Mouse (Mus musculus): ENCODE results near the gene Sugt1. TPM values are rescaled to one million over a fixed set of nuclear protein-coding genes. Genes with fewer than 3 reads are reported as not detected.

The Sugt1 gene
- total RNA-seq, 2 experiments from 2014 or later = 70.4 to 72.2 TPM

DNA sequence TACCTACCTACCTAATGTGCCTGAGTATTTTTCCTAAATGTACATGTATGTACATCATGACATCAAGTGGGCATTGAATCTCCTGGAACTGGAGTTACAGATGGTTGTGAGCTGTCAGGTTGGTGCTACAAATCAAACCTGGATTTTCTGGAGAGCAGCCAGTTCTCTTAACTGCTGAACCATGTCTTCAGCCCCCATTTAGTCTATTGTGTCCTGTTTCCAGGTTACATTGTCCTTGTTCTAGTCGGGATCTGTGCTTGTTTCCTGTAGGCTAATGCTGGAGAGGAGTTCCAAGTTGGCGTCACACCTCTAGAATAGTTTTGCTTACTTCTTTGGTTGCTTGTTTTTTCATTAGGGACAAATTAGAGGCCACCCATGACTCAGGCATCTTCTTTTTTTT is 18.4 kb downstream of the Sugt1 start:
- intact Hi-C loops (cut with DNase I) = no loop called here
- peak in 1 of 2 experiments; percentile 14 for DNase-seq

GRCm38 (mm10) chr14:79606392-79606791 is 18.9 kb downstream of the Sugt1 start:
- no peak for DNase-seq
- intact Hi-C loops (cut with DNase I) = no loop called here

- intact Hi-C loops (cut with DNase I) = no loop called here
- no peak for DNase-seq
These were observed 19.4 kb downstream of the Sugt1 start for GRCm38 (mm10) chr14:79606867-79607266.

DNA sequence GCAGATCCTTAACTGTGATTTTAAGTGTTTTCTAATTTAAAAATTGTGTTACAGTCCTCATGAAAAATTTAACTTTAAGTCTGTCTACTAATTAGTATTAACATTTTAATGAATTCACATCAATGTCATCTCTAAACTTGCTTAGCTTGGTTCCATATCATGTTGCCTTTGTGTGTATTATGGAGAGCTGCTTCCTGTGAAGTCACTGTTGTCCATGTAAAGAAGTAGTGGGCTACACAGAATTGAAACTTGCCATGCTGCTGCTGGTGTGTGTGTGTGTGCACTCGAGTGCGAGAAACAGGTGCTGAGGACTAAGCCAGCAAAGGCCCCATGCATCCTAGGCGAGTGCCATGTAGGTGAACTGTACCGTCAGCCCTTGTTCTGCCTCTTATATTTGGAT is 19.9 kb downstream of the Sugt1 start:
- intact Hi-C loops (cut with DNase I) = no loop called here
- DNase-seq = no peak

- no peak for DNase-seq
- intact Hi-C loops (cut with DNase I) = no loop called here
These were observed 20.8 kb downstream of the Sugt1 start for GRCm38 (mm10) chr14:79608286-79608685.

GRCm38 (mm10) chr14:79617121-79617828 is 29.8 kb downstream of the Sugt1 start:
- no peak for DNase-seq
- intact Hi-C loops (cut with DNase I) = loop anchor here (2.0 to 10.0 kb wide), 3 partner anchors 45 to 298 kb away; partner anchors contain the start of gene Cnmd

DNA sequence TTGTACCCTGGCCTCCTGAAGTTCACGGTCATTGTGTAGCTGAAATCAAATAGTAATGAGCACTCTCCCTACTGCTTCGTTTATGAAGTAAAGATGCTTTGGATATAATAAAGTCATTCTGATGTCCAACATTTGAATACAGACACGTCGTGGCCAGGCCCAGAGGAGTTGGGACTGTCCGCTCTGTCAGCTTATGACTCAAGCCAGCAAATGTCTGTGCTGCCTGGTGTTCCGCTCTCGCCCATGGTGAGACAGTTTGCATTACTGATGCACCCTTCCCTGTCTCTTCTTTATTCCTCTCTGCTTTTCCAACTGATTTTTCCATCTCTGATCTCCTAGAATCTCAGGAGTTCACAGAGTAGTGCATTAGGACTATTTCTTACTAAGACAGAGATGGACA is 32.3 kb downstream of the Sugt1 start:
- intact Hi-C loops (cut with DNase I) = loop anchor here (5.0 to 10.0 kb wide), 2 partner anchors 42 to 295 kb away; partner anchors contain the start of gene Cnmd
- no peak for DNase-seq

GRCm38 (mm10) chr14:79621143-79621542 is 33.7 kb downstream of the Sugt1 start:
- intact Hi-C loops (cut with DNase I) = no loop called here
- no peak for DNase-seq

DNA sequence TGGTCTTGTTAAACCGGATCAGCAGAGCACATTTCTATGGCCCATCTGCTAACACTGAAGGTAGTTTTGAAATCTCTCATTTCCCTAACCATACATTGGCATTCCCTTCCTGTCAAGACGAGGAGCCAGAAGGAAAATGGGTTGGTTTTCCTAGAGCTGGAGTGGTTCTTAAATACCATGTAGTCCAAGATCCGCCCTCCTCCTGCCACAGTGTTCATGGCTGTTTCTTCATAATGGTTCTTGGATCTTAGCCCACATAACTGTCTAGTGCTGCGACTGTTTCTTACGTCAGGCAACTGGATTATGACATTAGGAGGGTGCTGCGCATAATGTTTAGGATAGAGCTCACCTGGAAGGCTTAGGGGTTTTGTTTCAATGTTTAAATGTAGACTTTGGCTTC is 44.8 kb downstream of the Sugt1 start:
- intact Hi-C loops (cut with DNase I) = no loop called here
- DNase-seq = no peak

DNA sequence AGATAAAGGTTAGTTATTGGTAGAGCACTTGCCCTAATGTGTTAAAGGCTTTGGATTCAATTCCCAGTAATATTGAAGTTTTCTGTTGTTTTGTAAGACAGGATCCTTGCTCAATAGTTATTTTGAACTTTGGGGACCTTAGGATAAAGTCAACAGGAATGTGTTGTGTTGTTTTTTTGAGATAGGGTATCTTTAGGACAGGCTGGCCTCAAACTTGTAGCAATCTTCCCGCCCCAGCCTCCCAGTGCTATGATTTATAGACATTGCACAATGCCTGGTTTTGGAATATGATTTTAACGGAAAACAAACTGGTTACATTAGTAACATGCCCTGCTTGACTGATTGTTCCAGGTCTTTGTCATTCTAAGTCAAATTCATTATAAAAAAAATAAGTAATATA is 45.7 kb downstream of the Sugt1 start:
- DNase-seq = no peak
- intact Hi-C loops (cut with DNase I) = no loop called here

- intact Hi-C loops (cut with DNase I) = no loop called here
- no peak for DNase-seq
These were observed 49.3 kb downstream of the Sugt1 start for GRCm38 (mm10) chr14:79636814-79637213.

DNA sequence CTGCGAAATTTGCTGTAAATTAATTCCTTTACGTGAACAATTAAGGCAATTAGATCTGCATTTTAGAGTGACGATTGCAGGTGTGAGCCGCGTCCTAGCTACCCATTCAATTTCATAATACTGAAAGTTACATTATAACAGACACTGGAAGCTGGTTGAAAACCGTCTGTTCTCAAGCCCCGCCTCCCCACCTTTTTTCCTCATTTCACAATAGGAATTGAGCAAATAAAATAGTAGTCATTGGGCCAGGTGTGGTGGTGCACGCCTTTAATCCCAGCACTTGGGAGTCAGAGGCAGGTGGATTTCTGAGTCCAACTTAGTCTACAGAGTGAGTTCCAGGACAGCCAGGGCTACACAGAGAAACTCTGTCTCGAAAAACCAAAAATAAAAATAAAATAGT is 54.6 kb downstream of the Sugt1 start:
- no peak for DNase-seq
- intact Hi-C loops (cut with DNase I) = no loop called here

DNA sequence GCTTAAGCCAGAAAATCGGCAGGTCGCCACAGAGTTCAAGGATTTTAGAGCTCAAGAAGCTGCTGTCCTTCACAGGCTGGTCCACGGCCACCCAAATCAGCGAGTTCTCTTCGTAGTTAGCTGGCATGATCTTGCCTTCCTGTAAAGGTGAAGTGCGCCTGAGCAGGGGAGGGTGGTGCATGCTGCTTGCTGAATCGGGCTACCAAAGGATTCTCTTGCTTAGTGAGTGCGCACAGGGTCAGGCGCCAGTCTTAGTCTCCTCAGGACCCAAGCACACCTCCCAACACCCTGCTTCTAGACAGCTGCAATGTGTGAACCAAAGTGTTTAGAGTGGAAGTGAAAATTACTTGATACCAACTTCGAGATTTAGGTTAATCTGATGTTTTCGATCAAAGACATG is 57.9 kb downstream of the Sugt1 start:
- intact Hi-C loops (cut with DNase I) = no loop called here
- DNase-seq = no peak

DNA sequence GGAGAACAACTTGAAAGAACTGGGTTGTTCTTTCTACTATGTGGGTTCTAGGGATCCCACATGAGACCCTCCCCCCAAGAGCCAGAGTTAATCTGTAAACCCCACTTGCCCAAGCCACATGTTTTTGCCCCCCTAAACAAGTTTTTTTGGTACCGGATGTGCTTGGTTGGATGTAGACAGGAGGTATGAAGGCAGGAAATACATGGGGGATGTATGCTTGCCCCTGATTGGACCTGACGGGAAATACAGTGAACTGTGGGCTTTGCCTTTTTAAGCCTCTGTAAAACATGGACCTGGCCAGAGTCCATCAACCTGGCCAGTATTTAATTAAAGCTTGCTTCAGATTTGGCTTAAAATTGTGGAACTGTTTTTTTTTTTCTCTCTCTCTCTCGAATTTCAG is 62.2 kb downstream of the Sugt1 start:
- no peak for DNase-seq
- intact Hi-C loops (cut with DNase I) = no loop called here

DNA sequence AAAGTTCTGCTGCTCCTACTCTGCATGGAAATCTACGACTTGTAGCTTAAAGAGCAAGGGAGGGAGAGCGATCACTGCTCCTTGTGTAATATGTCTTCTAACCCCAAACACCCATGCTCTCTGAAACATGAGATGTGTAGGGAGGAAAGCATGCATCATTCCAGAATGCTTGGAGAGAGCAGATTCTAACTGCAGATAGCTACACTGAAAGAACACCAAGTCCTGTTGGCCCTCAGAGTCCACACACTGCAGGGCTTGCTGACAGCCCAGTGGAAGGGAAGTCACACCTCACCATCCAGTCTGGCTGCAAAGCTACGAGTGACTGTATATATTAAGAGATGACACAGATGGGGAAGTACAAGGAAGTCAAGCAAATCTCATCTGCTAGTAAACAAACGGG is 65.2 kb downstream of the Sugt1 start:
- DNase-seq = no peak
- intact Hi-C loops (cut with DNase I) = no loop called here

DNA sequence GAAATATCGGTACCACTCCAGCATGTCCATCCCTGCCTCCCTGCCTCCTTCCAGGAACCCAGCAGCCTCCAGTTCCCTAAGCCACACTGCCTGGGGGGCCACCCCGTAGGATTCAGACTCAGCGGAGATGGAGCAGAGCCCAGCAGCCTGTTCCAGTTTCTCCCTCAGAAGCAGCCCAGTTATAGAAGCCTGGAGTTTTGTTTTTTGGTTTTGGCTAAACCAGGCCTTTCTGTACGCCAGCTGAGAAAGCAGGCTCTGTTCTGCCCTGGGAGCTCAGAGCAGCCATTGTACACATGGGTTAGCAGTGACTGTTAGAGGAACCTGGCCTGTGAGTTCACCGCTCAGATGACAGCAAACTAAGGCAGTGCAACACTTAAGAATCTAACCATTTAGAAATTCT is 70.8 kb downstream of the Sugt1 start:
- intact Hi-C loops (cut with DNase I) = no loop called here
- peak; percentile 37 to 38 for DNase-seq

- intact Hi-C loops (cut with DNase I) = no loop called here
- no peak for DNase-seq
These were observed 71.4 kb downstream of the Sugt1 start for GRCm38 (mm10) chr14:79658748-79659508.

DNA sequence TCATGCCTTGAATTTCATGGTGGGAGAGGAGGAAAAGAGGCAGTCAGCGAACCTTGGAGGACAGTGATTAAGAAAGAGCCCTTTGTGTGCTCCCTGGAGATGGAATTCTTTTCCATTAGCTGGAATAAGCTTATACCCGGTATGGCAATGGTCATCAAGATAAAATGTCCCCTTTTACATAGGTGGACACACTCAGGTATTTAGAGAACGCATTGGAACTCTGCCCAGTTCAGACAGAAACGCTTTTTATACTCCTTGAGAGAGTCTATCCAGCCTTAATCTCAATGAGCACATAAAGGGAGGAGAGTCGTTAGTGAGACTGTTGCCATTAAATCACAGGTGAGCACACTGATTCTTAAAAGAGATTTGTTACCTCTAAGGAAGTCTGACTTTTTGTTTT is 73.0 kb downstream of the Sugt1 start:
- intact Hi-C loops (cut with DNase I) = loop anchor here (5.0 to 10.0 kb wide), 2 partner anchors 43 to 266 kb away; partner anchors contain the start of genes Mtrf1 and Naa16
- DNase-seq = no peak

DNA sequence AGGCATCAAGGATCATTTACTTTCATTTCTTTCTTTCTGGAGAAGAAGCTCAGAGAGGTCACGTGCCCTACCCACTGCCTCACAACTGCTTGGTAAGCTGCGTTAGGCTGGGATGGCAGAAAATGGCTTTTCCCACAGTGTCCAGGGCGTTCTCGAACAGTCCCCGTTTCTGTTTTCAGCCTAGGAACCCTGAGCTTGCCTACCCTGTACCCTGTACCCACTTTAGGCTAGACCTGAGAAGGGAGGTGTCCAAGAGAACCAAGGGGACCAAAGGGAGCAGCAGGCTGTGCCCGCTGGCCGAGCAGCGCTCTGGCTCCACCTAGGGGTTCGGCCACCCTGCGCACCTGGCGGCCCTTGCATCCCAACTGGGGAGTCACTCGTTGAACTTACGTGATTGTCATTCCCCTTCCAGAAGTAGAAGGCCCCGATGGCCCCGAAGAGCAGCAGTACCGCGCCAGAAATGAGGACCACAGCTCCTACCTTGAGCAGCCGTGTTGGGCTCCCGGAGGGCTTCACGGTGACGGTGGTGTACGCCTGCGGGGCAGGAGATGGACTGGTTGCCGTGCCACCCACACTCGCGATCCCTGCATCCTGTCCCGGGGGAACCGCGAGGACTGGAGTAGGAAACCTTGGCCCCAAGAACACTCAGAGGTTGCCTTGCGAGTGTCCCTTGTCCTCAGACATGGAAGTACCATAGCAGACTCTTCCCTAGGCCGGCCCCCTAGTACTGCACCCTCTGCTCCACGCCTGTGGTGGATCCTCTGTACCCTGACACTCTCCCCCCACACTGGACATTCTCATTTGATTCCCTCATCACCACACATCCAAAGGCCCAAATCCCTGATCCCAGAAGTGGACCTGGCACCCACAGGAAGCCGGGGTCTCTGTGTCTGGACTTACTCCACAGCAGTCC is 73.8 kb downstream of the Sugt1 start:
- DNase-seq = peak; percentile 66 to 75
- intact Hi-C loops (cut with DNase I) = loop anchor here (5.0 to 10.0 kb wide), 2 partner anchors 44 to 266 kb away; partner anchors contain the start of genes Mtrf1 and Naa16

DNA sequence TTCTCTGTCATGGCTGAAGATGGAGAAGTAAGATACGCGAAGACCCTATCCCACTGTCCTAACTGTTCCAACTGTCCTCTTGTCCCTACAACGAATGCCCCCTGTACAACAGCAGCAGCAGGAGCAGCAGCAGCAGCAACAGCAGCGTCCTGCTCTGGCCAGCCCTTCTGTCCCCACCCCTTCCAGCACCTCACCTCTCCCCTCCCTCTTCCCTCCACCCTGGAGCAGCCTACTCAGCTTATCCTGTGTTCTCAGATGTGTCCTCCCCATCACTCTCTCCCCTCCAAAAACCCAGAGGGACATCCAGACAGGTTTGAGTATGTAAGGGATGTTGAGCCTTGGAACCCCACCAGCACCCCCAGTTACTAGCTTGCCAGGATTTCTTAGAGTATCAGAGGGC is 74.5 kb downstream of the Sugt1 start, which contains the start of gene Cnmd:
TSS of gene Cnmd (minus strand) at position 170 of the 400 bp plus-strand sequence.
- intact Hi-C loops (cut with DNase I) = loop anchor here (5.0 to 10.0 kb wide), 2 partner anchors 45 to 267 kb away; partner anchors contain the start of genes Mtrf1 and Naa16
- no peak for DNase-seq

- intact Hi-C loops (cut with DNase I) = no loop called here
- no peak for DNase-seq
These were observed 83.5 kb downstream of the Sugt1 start for GRCm38 (mm10) chr14:79671008-79671407.
